Comparison of ENCODE assay signal across 7 mouse cellular contexts in genomic region chr2:52424248-52424728, GRCm38 (mm10). TPM values are rescaled to one million over a fixed set of nuclear protein-coding genes. Genes with fewer than 3 reads are reported as not detected.
DNase-seq lines count a peak whose midpoint lies in the region; ATAC-seq and TF ChIP-seq lines count a peak whose summit lies in the region.

No protein-coding gene starts in this region.

- peak; percentile 34 for ATAC-seq in granulocyte monocyte progenitor cell, adult 5-6 weeks (replicated peaks; ENCODE audit: poor library complexity, severe bottlenecking)

- no peak for TF ChIP-seq CTCF in brain, embryonic 14.5 days (IDR thresholded peaks at IDR 0.05; ENCODE audit: borderline replicate concordance, extremely low read depth, insufficient read depth, insufficient read length)
- no peak for TF ChIP-seq CTCF in left cerebral cortex, adult 2 months (IDR thresholded peaks at IDR 0.05)
- no peak for TF ChIP-seq CTCF in small intestine, adult 2 months (IDR thresholded peaks at IDR 0.05; ENCODE audit: extremely low read depth, insufficient read length, insufficient replicate concordance, low read depth, low read length)

- H3K4me3 ChIP-seq in left cerebral cortex, adult 2 months = peak overlapping the region; percentile 94
- H3K4me3 ChIP-seq in megakaryocyte, embryonic 14.5 days (replicated peaks) = peak overlapping the region; percentile 99
- peak overlapping the region; percentile 94 for H3K4me3 ChIP-seq in small intestine, adult 2 months (ENCODE audit: low read depth, low read length)

- under 1% methylated on average over 42 of the region's 42 CpGs for WGBS in small intestine, adult 2 months

- H3K9me3 ChIP-seq in megakaryocyte, embryonic 14.5 days = no peaks in the 10 kb centered on the region

- H3K36me3 ChIP-seq in megakaryocyte, embryonic 14.5 days (replicated peaks; ENCODE audit: low read length) = peaks cover 7% of the 10 kb centered on the region
- H3K36me3 ChIP-seq in small intestine, adult 2 months (ENCODE audit: control insufficient read depth, insufficient read depth, low read length) = no peaks in the 10 kb centered on the region

- H3K27ac ChIP-seq in left cerebral cortex, adult 2 months = peak overlapping the region; percentile 79
- H3K27ac ChIP-seq in small intestine, adult 2 months (ENCODE audit: insufficient read depth, low read depth, low read length) = peak overlapping the region; percentile 64

- H3K4me1 ChIP-seq in megakaryocyte, embryonic 14.5 days = peaks cover 43% of the 10 kb centered on the region
- H3K4me1 ChIP-seq in small intestine, adult 2 months (ENCODE audit: control insufficient read depth, insufficient read depth, insufficient read length, low read length) = peaks cover 11% of the 10 kb centered on the region

- DNase-seq in thymus, postnatal 4 days = peak; percentile 69
- no peak for DNase-seq in thymus, adult 18-20 months
- peak; percentile 68 for DNase-seq in brain, embryonic 14.5 days (ENCODE audit: low read depth)
- DNase-seq in left cerebral cortex, adult 2 months (ENCODE audit: extremely low spot score in 1 of 2, low spot score in 2 of 2) = peak in 1 of 2 experiments; percentile 49

- intact Hi-C loops in left cerebral cortex, adult 2 months (cut with DNase I) = loop anchor here (2.0 kb wide), 2 partner anchors 135 to 167 kb away; no protein-coding TSS in a partner anchor

- no peak for TF ChIP-seq POLR2A in brain, embryonic 14.5 days (IDR thresholded peaks at IDR 0.05; ENCODE audit: borderline replicate concordance, extremely low read depth, insufficient read depth, insufficient read length, poor library complexity, severe bottlenecking)
- no peak for TF ChIP-seq POLR2A in small intestine, adult 2 months (IDR thresholded peaks at IDR 0.05; ENCODE audit: low read depth, low read length)

- H3K27me3 ChIP-seq in megakaryocyte, embryonic 14.5 days (replicated peaks) = no peaks in the 10 kb centered on the region
- H3K27me3 ChIP-seq in small intestine, adult 2 months (ENCODE audit: control insufficient read depth, insufficient read depth, low read length) = no peaks in the 10 kb centered on the region

RNA-seq across cellular contexts. Expression of gene Arl5a, which starts 0.4 kb away (rescaled TPM):
- polyA plus RNA-seq in brain, embryonic 14.5 days (2012; rRNA removed) = 39.5 and 46.8 TPM in 2 replicates
- total RNA-seq in granulocyte monocyte progenitor cell, adult 5-6 weeks (2014; fragmentation: Nextera tagmentation) = 24.6 and 27.8 TPM in 2 replicates
- 32.3 and 43.1 TPM in 2 replicates for total RNA-seq in granulocyte monocyte progenitor cell, adult 5-6 weeks (2017)
- total RNA-seq in left cerebral cortex, adult 2 months (2021) = 10 to 100 TPM; 62.9 to 66.8 TPM
- polyA plus RNA-seq in megakaryocyte, embryonic 14.5 days (2012; ENCODE audit: insufficient read depth, low replicate concordance) = 3.5 and 5.2 TPM in 2 replicates
- 4.4 and 6.9 TPM in 2 replicates for polyA plus RNA-seq in small intestine, adult 2 months (2012; rRNA removed)

RNA-seq across cellular contexts. Expression of gene Neb, which starts 46.0 kb away (rescaled TPM):
- polyA plus RNA-seq in brain, embryonic 14.5 days (2012; rRNA removed) = 1.8 and 4.1 TPM in 2 replicates
- total RNA-seq in granulocyte monocyte progenitor cell, adult 5-6 weeks (2014; fragmentation: Nextera tagmentation) = not detected in 2 replicates
- total RNA-seq in granulocyte monocyte progenitor cell, adult 5-6 weeks (2017) = 0.09 and 0.10 TPM in 2 replicates
- total RNA-seq in left cerebral cortex, adult 2 months (2021) = 1 to 10 TPM; 1.2 to 1.5 TPM
- polyA plus RNA-seq in megakaryocyte, embryonic 14.5 days (2012; ENCODE audit: insufficient read depth, low replicate concordance) = 0.07 TPM in 1 of 2 replicates, not detected in the other
- 0.13 and 0.23 TPM in 2 replicates for polyA plus RNA-seq in small intestine, adult 2 months (2012; rRNA removed)

Comparison
In these comparisons a context has a peak if more than half of its experiments do, and no peak if none do; other contexts are left out.
1. DNase-seq: peak in thymus, postnatal 4 days (single experiment) and brain, embryonic 14.5 days (single experiment); none in thymus, adult 18-20 months (0 of 2).
2. Peak in every context shown above with its lines, with median percentiles within 50 percentile points of each other: H3K4me3 ChIP-seq.